Mouse (Mus musculus) forebrain, embryonic 15.5 days (tissue): ENCODE measurements at regions not wholly inside any gene's neighbourhood (a gene's known extent, or its start where the extent isn't known, plus 50 kb on each side); places are given as distances from the start of the nearest gene placed in this dataset. TPM values are rescaled to one million over a fixed set of nuclear protein-coding genes. Genes with fewer than 3 reads are reported as not detected.

Experiments used
- ATAC-seq: fragments of 200-750 bp; cut with Nextera tagmentation; replicated peaks from 2 replicates; pipeline ENCODE4 v1.8.0; 2017; ENCODE audit warnings: mild to moderate bottlenecking, moderate TSS enrichment, moderate library complexity
- H3K27ac ChIP-seq: fragments of 300-500 bp; sonication (generic); replicated peaks from 2 replicates; pipeline ENCODE4 v1.5.1; 2015; ENCODE audit warnings: mild to moderate bottlenecking, inconsistent platforms
- H3K27me3 ChIP-seq: fragments of 300-500 bp; sonication (generic); 2 replicates; pipeline ENCODE4 v1.6.1; 2015; ENCODE audit warnings: inconsistent platforms
- H3K36me3 ChIP-seq: fragments of 300-500 bp; sonication (generic); 2 replicates; pipeline ENCODE4 v1.6.1; 2015; ENCODE audit warnings: mild to moderate bottlenecking, inconsistent platforms
- H3K4me1 ChIP-seq: fragments of 300-500 bp; sonication (generic); 2 replicates; pipeline ENCODE4 v1.6.1; 2015; ENCODE audit warnings: inconsistent platforms
- H3K4me2 ChIP-seq: fragments of 300-500 bp; sonication (generic); replicated peaks from 2 replicates; pipeline ENCODE4 v1.6.1; 2015; ENCODE audit warnings: mild to moderate bottlenecking, inconsistent platforms
- H3K4me3 ChIP-seq: fragments of 300-500 bp; sonication (generic); 2 replicates; pipeline ENCODE4 v1.5.1; 2015; ENCODE audit warnings: mild to moderate bottlenecking, inconsistent platforms
- H3K9ac ChIP-seq: fragments of 300-500 bp; sonication (generic); replicated peaks from 2 replicates; pipeline ENCODE4 v1.6.1; 2015; ENCODE audit warnings: mild to moderate bottlenecking, inconsistent platforms
- H3K9me3 ChIP-seq: fragments of 300-500 bp; sonication (generic); 2 replicates; pipeline ENCODE4 v1.6.1; 2016; ENCODE audit warnings: inconsistent platforms
- WGBS: fragments of 180-500 bp; shearing (Covaris S2); methylation state at CpG from one replicate; pipeline ENCODE4 v1.1.7; 2015; ENCODE audit warnings: mixed read lengths; 5-methylcytosine and 5-hydroxymethylcytosine counted together
- microRNA-seq: library from miRNA; unstranded; fragments of <30 nt; microRNA quantifications from one replicate; pipeline ENCODE4, GENCODE M21; 2016

GRCm38 (mm10) chr8:96680416-96681027, 792.2 kb upstream of the Got2 start:
- peak overlapping the region; percentile 24 for H3K4me2 ChIP-seq
- WGBS = 55% methylated on average over 16 of the region's 16 CpGs
- H3K36me3 ChIP-seq = no peaks in the 10 kb centered on the region

DNA sequence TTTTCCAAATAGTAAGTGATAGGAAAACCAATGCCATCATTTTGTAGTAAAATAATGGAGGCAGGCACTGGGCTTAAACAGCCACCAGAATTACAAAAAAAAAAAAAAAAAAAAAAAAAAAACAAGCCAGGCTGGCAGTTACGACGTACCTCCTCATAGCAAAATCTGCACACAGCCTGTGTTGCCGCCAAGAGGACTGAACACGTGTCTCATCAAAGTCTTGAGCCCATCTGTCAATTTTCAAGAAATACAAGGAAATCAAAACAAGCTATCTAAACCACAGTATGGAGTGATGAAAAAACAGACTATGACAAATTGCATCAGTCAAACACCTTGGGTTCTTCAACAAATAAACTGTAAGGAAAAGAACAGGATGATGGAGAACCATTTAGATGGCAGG, 791.2 kb upstream of the Got2 start:
- H3K27ac ChIP-seq = no peak overlapping the region
- H3K4me1 ChIP-seq = peaks cover 9% of the 10 kb centered on the region
- no peaks in the 10 kb centered on the region for H3K36me3 ChIP-seq
- no peak overlapping the region for H3K9ac ChIP-seq
- H3K4me2 ChIP-seq = no peak overlapping the region
- WGBS = 72% methylated on average over 4 of the region's 4 CpGs
- ATAC-seq = peak; percentile 74
- no peak overlapping the region for H3K4me3 ChIP-seq
- no peaks in the 10 kb centered on the region for H3K27me3 ChIP-seq
- no peaks in the 10 kb centered on the region for H3K9me3 ChIP-seq

More at GRCm38 (mm10) chr8:96680416-96681027, 792.2 kb upstream of the Got2 start:
- Histone ChIP-seq H3K4me1 (peaks cover 9% of the 10 kb centered on the region), H3K27ac (peak overlapping the region; percentile 38), H3K9me3 (no peaks in the 10 kb centered on the region), H3K27me3 (no peaks in the 10 kb centered on the region), H3K4me3 (no peak overlapping the region), H3K9ac (no peak overlapping the region)
- peak; percentile 96 for ATAC-seq

DNA sequence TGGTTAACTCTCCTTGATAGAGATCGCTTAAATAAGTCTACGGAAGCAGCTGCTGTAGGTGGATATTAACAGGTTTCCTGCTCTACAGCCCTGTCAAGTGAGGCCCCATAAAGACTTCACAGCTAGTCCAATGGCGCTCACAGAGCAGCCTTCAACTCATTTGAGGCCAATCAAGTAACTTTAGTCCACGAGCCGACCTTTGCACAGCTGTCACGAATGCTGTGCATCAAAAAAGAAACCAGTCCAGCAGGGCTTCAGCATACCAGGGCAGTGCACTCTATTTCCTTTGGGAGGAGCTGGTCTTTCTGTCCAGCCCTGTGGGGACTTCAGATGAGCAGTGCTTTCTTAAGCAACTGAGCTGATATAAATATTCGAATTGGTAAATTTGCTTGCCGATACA, 786.4 kb upstream of the Got2 start:
- Histone ChIP-seq H3K9me3 (no peaks in the 10 kb centered on the region), H3K27ac (no peak overlapping the region), H3K4me1 (peaks cover 4% of the 10 kb centered on the region), H3K36me3 (no peaks in the 10 kb centered on the region), H3K4me3 (no peak overlapping the region), H3K9ac (no peak overlapping the region), H3K4me2 (no peak overlapping the region), H3K27me3 (no peaks in the 10 kb centered on the region)
- ATAC-seq = no peak
- 70% methylated on average over 8 of the region's 8 CpGs for WGBS

DNA sequence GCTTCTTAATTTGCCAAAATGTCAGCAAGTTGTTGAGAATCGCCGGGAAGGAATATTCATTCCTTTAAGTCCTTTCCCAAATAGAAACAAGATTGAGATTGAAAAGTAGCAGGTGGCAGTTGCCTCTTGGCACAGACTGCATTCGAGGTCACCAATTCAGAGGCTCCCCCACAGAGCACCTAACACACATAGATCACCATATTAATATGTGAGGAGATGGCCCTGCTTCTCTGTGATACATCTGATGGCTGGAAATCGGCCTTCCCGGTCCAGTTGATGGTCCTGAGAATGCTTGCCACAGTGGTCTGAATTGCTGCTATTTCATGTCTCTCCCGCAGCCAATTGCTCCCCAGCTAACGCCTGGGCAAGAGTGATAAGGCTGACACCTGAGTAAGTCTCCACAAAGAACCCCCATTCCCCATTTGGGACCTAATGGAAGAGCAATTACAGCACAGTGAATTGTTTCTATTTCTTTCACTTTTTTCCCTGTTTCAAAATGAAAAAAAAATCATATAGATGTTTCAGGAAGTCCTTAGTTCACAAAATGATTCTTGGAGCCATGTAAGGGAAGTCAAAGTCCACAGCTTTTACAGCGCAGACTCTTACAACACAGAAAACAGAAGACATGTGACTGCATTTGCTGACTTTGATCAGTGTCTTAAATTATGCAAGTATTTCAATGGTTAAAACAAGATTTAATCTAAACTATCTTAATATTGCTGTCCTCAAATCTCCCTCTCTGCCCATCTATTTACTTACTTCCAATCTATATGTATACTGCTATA, 768.3 kb upstream of the Got2 start:
- no peaks in the 10 kb centered on the region for H3K9me3 ChIP-seq
- no peak overlapping the region for H3K27ac ChIP-seq
- H3K9ac ChIP-seq = no peak overlapping the region
- H3K4me3 ChIP-seq = no peak overlapping the region
- H3K4me2 ChIP-seq = no peak overlapping the region
- H3K36me3 ChIP-seq = no peaks in the 10 kb centered on the region
- H3K4me1 ChIP-seq = no peaks in the 10 kb centered on the region
- 74% methylated on average over 8 of the region's 8 CpGs for WGBS
- H3K27me3 ChIP-seq = no peaks in the 10 kb centered on the region
- ATAC-seq = no peak

- H3K9ac ChIP-seq = no peak overlapping the region
- WGBS = 91% methylated on average over 5 of the region's 5 CpGs
- H3K27me3 ChIP-seq = no peaks in the 10 kb centered on the region
- no peaks in the 10 kb centered on the region for H3K36me3 ChIP-seq
- no peaks in the 10 kb centered on the region for H3K9me3 ChIP-seq
- H3K4me2 ChIP-seq = no peak overlapping the region
- H3K27ac ChIP-seq = no peak overlapping the region
- ATAC-seq = no peak
- no peak overlapping the region for H3K4me3 ChIP-seq
- H3K4me1 ChIP-seq = no peaks in the 10 kb centered on the region
Measured at GRCm38 (mm10) chr8:96647743-96648142, 759.4 kb upstream of the Got2 start.

Small RNA genes lying in the stretch of these regions (microRNA-seq; reads per million reads assigned to microRNA genes)
- not detected for gene Gm24132
